Mouse (Mus musculus) adrenal gland, postnatal 36 days (tissue): ENCODE data around the gene Gemin7. TPM values are rescaled to one million over a fixed set of nuclear protein-coding genes. Genes with fewer than 3 reads are reported as not detected.
"Not testable (repeated sequence)": the region's sequence is repeated elsewhere in the genome, so short reads cannot be mapped to it uniquely, and the experiment has no call there.

Source experiments
- DNase-seq, 2 experiments: peaks; one replicate each; pipeline ENCODE4 v3.0.0; 2021; ENCODE audit warnings: mixed read lengths in 1 of 2
- long read RNA-seq, 2 experiments: library from polyadenylated mRNA; stranded (forward); transcript quantifications; one replicate each; pipeline ENCODE4 v2.0.0; 2021; ENCODE audit warnings: borderline sequencing depth in 2 of 2
- total RNA-seq, 2 experiments: library from RNA; stranded (reverse); gene quantifications; 2 replicates each; pipeline ENCODE4 v1.2.3; 2021

Gene Gemin7
- 10 to 100 TPM; 71.8 to 90.6 TPM for total RNA-seq
- long read RNA-seq, experiment 1, transcript Gemin7-201 (2 exons, 763 nt), result major isoform, 110 of 134 reads
- long read RNA-seq, experiment 1, partial matches to known transcripts, result 14 of 134 reads
- long read RNA-seq, experiment 1, other reads (novel, unspliced or antisense), result 10 of 134 reads
- long read RNA-seq, experiment 2, transcript Gemin7-201 (2 exons, 763 nt), result major isoform, 31 of 37 reads
- long read RNA-seq, experiment 2, partial matches to known transcripts, result 0 of 37 reads
- long read RNA-seq, experiment 2, other reads (novel, unspliced or antisense), result 5 of 37 reads

- DNase-seq, result peak; percentile 41 to 60
Observed at GRCm38 (mm10) chr7:19577141-19577852, at the start of gene Gemin7, which contains the start of gene Zfp296. Gene Gemin7 (minus strand): TSS chr7:19577595. Gene Zfp296 (plus strand): TSS chr7:19577287.

GRCm38 (mm10) chr7:19623433-19623832 lies 46.0 kb upstream of the Gemin7 start:
- DNase-seq, result no peak

- DNase-seq, result no peak
Observed at GRCm38 (mm10) chr7:19622241-19622640, 44.8 kb upstream of the Gemin7 start.

GRCm38 (mm10) chr7:19620811-19621210 lies 43.4 kb upstream of the Gemin7 start:
- DNase-seq, result no peak

- peak; percentile 72 to 80 for DNase-seq
Observed at GRCm38 (mm10) chr7:19619004-19619801, 41.8 kb upstream of the Gemin7 start.

- no peak for DNase-seq
Observed at GRCm38 (mm10) chr7:19615036-19615577, 37.7 kb upstream of the Gemin7 start.

- no peak for DNase-seq
Observed at GRCm38 (mm10) chr7:19610969-19611368, 33.6 kb upstream of the Gemin7 start.

GRCm38 (mm10) chr7:19609641-19610332 lies 32.4 kb upstream of the Gemin7 start:
- no peak for DNase-seq

- DNase-seq, result no peak
Observed at GRCm38 (mm10) chr7:19607291-19607690, 29.9 kb upstream of the Gemin7 start.

- not testable (repeated sequence) for DNase-seq
Observed at GRCm38 (mm10) chr7:19604606-19605214, 27.3 kb upstream of the Gemin7 start.

GRCm38 (mm10) chr7:19603849-19604605 lies 26.6 kb upstream of the Gemin7 start, which contains the start of gene Clasrp:
Gene Clasrp (minus strand): TSS chr7:19604486.
- DNase-seq, result peak; percentile 98 to 99

GRCm38 (mm10) chr7:19603055-19603454 lies 25.7 kb upstream of the Gemin7 start:
- DNase-seq, result no peak

GRCm38 (mm10) chr7:19600562-19600961 lies 23.2 kb upstream of the Gemin7 start:
- DNase-seq, result no peak

GRCm38 (mm10) chr7:19593061-19593730 lies 15.8 kb upstream of the Gemin7 start:
- DNase-seq, result no peak

- DNase-seq, result peak; percentile 66 to 85
Observed at GRCm38 (mm10) chr7:19589917-19590316, 12.5 kb upstream of the Gemin7 start.

- peak; percentile 53 to 67 for DNase-seq
Observed at GRCm38 (mm10) chr7:19589207-19589606, 11.8 kb upstream of the Gemin7 start.

- DNase-seq, result no peak
Observed at GRCm38 (mm10) chr7:19586269-19586668, 8.9 kb upstream of the Gemin7 start.

GRCm38 (mm10) chr7:19580634-19581033 lies 3.2 kb upstream of the Gemin7 start:
- no peak for DNase-seq

GRCm38 (mm10) chr7:19579751-19580150 lies 2.4 kb upstream of the Gemin7 start:
- DNase-seq, result no peak

GRCm38 (mm10) chr7:19578436-19578835 lies 1.0 kb upstream of the Gemin7 start:
- DNase-seq, result no peak
